Mouse (Mus musculus) A20 (cell line): ENCODE results near the gene Acr.

Experiments used
- DNase-seq: peaks from one replicate; pipeline ENCODE4 v3.0.0-alpha.2; 2011; ENCODE audit warnings: low read depth, low spot score

The Acr gene

GRCm38 (mm10) chr15:89547824-89548601 lies 20.1 kb upstream of the Acr start:
- DNase-seq: no peak

DNA sequence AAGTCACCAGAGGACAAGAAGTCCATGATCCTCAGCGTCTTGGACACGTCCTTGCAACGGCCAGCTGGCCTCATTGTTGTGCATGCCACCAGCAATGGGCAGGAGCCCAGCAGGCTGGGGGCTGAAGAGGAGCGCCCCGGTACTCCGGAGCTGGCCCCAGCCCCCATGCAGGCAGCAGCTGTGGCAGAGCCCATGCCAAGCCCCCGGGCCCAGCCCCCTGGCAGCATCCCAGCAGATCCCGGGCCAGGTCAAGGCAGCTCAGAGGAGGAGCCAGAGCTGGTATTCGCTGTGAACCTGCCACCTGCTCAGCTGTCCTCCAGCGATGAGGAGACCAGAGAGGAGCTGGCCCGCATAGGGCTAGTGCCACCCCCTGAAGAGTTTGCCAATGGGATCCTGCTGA lies 19.3 kb upstream of the Acr start:
- no peak for DNase-seq

DNA sequence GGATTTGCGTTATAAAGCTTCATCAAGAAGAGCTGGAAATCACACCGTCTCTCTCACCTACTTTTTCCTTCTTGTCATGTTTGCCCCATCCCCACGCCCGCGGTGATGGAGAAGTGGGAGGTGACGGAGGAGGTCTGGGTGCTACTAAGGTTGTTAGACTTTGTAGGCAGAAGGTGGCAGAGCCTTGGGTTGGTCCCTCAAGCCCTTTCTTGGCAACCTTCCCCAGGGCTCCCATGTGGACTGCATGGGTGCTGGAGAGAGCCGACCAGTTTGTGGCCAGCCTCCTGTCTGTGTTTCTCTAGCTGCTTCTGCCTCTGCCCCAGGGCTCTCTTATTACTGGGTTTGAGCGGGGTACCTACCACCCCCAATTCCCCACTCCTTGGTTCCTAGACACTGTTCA lies 17.6 kb upstream of the Acr start:
- DNase-seq: no peak

DNA sequence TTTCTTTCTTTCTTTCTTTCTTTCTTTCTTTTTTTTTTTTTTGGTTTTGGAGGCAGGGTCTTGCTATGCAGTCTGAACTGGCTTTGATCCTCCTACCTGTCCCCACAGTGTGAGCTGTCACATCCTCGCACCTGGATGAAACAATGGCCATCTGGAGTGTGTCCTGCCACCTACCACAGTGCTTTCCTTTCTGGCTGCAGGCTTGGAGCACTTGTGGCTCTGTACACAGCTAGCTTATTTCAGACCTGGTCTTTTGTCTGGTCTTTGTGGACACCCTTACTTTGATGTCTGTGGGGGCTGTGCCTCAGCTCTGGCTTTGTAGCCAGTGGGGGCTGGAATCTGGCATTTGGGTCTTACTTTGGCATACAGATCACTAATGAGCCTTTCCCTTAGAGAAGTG lies 16.4 kb upstream of the Acr start:
- no peak for DNase-seq

GRCm38 (mm10) chr15:89555591-89555990 lies 12.5 kb upstream of the Acr start:
- no peak for DNase-seq

DNA sequence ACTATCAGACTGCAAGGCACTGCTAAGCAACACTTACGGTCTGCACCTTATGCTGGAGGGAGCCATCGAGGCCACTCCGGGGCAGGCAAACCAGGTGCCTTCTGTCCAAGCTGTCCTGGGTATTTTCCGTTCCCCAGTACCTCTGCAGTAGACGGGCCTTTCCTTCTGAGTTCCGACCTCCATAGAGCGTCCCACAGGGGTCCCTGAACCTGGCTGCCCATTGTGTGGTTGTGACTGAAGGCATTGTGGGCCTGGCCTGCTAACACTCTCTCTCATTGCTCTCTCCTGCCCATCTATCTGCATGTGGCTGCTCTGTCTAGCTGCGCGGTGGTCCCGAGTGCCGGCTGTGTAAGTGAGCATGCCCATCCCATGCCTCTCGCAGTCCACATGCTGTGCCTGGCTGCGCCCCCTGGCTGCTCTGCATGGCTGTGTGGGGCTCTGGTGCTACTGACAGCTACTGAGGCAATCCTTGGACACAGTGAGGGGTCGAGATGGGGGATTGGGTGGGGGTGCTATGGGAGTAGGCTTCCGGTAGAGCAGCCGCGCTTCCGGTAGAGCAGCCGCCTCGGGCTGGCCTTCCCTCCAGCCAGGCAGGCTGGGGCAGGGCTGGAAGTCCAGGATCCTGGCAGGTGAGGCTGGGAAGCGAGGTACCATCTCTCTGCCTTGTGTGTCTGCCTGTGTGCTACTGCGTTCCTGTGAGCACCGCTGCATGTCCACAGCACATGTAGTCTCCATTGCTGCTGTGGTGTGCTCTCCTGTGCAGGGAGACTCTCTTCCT lies 11.5 kb upstream of the Acr start:
- DNase-seq: no peak

GRCm38 (mm10) chr15:89557179-89557995 lies 10.7 kb upstream of the Acr start:
- DNase-seq: no peak

DNA sequence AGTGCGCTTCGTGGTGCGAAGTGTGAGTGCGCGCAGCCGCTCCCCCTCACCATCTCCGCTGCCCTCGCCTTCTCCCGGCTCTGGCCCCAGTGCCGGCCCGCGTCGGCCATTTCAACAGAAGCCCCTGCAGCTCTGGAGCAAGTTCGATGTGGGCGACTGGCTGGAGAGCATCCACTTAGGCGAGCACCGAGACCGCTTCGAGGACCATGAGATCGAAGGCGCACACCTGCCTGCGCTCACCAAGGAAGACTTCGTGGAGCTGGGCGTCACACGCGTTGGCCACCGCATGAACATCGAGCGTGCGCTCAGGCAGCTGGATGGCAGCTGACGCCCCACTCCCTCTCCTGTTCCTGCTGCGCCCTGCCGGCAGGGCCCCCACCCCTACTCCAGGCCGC lies 10.1 kb upstream of the Acr start:
- no peak for DNase-seq

- DNase-seq: peak; percentile 26
These were observed 8.9 kb upstream of the Acr start for GRCm38 (mm10) chr15:89559202-89559731.

GRCm38 (mm10) chr15:89572147-89572546 lies 4.0 kb downstream of the Acr start:
- no peak for DNase-seq

DNA sequence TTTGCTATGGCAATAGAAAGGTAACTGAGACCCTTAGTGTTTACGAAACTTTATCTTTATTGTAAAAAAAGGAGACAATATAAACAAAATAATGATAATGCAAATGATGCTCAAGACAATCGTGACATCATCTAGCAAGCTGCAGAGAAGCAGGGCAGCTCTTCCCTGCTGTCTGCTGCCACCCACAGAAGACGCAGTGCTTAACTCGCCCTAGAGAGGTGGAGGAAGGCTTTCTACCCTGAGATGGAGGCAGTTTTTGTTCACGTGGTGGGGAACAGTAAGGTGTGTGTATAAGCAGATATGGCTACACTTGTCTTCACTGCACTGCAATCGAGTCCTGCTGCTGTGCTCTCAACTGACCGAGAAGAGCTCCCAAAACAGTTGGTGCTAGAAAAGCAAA lies 14.4 kb downstream of the Acr start:
- DNase-seq: no peak

- no peak for DNase-seq
These were observed 17.0 kb downstream of the Acr start for GRCm38 (mm10) chr15:89585101-89585500.

- no peak for DNase-seq
These were observed 17.5 kb downstream of the Acr start for GRCm38 (mm10) chr15:89585631-89586030.

GRCm38 (mm10) chr15:89589146-89589545 lies 21.0 kb downstream of the Acr start:
- no peak for DNase-seq

- no peak for DNase-seq
These were observed 23.2 kb downstream of the Acr start for GRCm38 (mm10) chr15:89591317-89591716.

DNA sequence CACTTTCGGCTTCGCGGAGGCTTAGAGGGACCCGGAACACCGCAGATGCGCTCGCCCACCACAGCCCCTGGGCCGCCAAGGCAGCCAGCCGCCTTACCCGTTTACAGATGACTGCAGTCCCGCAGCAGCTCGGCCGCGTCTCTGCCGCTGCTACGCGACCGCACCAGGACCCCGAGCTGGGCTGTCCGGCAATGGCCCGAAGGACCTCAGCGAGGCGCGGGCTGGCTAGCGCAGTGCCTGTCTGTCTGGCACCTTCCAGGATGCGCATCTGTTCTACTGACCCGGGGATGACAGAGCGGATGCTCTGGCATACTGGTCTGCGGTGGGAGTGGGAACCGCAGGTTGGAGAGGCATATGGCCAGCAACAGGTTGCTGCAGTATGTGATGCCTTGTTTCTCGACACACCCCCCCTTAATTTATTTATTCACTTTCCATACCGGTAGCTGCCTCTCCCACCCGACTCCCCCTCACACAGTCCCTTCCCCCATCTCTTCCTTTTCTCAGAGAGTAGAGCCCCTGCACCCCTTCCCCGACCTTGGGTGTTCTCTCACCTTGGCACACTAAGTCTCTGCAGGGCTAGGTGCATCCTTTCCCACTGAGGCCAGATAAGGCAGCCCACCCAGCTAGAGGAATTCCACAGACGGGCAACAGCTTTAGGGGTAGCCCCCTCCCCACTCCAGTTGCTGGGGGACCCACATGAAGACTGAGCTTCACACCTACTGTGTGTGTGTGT lies 23.8 kb downstream of the Acr start, which contains the start of gene Rabl2:
Gene Rabl2 (minus strand): TSS at position 201 of the 733 bp plus-strand sequence.
- peak; percentile 91 for DNase-seq

- DNase-seq: no peak
These were observed 24.4 kb downstream of the Acr start for GRCm38 (mm10) chr15:89592548-89592947.

DNA sequence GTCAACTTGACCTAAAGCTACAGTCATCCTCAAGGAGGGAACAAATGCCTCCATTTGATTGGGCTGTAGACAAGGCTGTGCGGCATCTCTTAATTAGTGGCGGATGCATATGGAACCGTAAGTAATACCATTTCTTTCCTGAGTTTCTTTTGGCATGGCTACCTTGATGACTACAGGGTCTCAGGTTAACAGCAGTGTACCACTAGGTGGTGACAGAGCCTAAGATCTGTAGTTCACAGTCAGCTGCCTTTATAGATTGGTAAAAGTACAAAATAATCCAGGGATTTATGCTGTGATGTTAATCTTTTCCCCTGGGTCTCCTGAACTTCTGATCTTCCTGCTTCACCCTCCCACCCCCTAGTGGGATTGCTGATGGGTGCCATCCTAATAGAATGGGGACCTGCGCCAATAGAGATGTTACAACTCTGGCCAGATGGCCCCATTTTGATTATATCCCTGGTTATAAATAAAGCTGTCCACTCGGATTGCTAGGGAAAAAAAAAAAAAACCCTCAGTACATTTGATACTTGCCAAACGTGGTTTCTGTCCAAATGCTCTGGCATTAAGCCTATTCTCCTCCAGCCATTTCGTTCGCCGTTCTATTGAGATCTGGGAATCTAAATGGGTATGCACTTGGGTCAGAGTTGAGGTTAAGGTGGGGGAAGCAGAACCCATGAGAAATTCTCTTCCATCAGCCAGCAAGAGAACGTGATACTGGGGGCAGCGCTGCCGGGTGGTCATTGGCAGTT lies 37.9 kb downstream of the Acr start:
- DNase-seq: no peak

DNA sequence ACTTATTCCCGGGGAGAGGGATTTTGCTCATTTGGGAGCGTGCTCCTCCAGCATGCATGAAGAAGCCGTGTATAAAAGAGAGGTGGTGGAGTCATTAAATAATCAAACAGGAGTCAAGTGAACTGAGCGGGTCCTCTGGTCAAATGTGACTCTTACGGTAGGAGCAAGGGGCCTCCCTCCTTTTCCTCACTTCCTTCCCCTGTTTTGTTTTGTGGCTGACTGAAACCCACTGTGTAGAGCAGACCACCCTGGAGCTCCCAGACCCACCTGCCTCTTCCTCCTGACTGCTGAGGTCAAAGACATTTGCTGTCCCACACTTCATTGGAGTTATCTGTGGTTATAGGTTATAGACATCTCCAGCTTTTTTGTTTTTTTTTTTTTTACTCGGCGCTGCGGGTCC lies 39.4 kb downstream of the Acr start:
- no peak for DNase-seq

GRCm38 (mm10) chr15:89607888-89608287 lies 39.8 kb downstream of the Acr start:
- DNase-seq: no peak
